Mouse (Mus musculus) embryonic facial prominence, embryonic 11.5 days (tissue): ENCODE measurements around the gene Abcg1. TPM values are rescaled to one million over a fixed set of nuclear protein-coding genes. Genes with fewer than 3 reads are reported as not detected.
A peak's percentile ranks its signal among the peaks of the same experiment; 100 is the strongest.

Experiments used
- ATAC-seq: fragments of 200-750 bp; cut with Nextera tagmentation; replicated peaks from 2 replicates; pipeline ENCODE4 v1.8.0; 2017; ENCODE audit warnings: low read depth; ENCODE audit not compliant: insufficient number of reproducible peaks, low FRiP score, low TSS enrichment
- DNase-seq: peaks from one replicate; pipeline ENCODE4 v3.0.0-alpha.2; 2015; ENCODE audit warnings: low spot score
- H3K27ac ChIP-seq: fragments of 300-500 bp; sonication (generic); replicated peaks from 2 replicates; pipeline ENCODE4 v1.5.1; 2014; ENCODE audit warnings: mild to moderate bottlenecking, low read depth, low read length, control low read depth
- H3K27me3 ChIP-seq: fragments of 300-500 bp; sonication (generic); 2 replicates; pipeline ENCODE4 v1.6.1; 2014; ENCODE audit warnings: mild to moderate bottlenecking, low read length, moderate library complexity, mixed read lengths; ENCODE audit not compliant: control insufficient read depth, insufficient read depth
- H3K36me3 ChIP-seq: fragments of 300-500 bp; sonication (generic); replicated peaks from 2 replicates; pipeline ENCODE4 v1.6.1; 2014; ENCODE audit warnings: low read depth, mild to moderate bottlenecking, low read length, moderate library complexity, mixed read lengths; ENCODE audit not compliant: control insufficient read depth, insufficient read depth
- H3K4me1 ChIP-seq: fragments of 300-500 bp; sonication (generic); 2 replicates; pipeline ENCODE4 v1.6.1; 2014; ENCODE audit warnings: low read length, mixed read lengths; ENCODE audit not compliant: control insufficient read depth, insufficient read depth
- H3K4me2 ChIP-seq: fragments of 300-500 bp; sonication (generic); 2 replicates; pipeline ENCODE4 v1.6.1; 2014; ENCODE audit warnings: low read depth, mild to moderate bottlenecking, control low read depth, low read length, moderate library complexity
- H3K4me3 ChIP-seq: fragments of 300-500 bp; sonication (generic); 2 replicates; pipeline ENCODE4 v1.5.1; 2014; ENCODE audit warnings: low read depth, low read length, control low read depth
- H3K9ac ChIP-seq: fragments of 300-500 bp; sonication (generic); replicated peaks from 2 replicates; pipeline ENCODE4 v1.6.1; 2014; ENCODE audit warnings: mild to moderate bottlenecking, control low read depth, low read length
- H3K9me3 ChIP-seq: fragments of 300-500 bp; sonication (generic); replicated peaks from 2 replicates; pipeline ENCODE4 v1.6.1; 2016; ENCODE audit warnings: mild to moderate bottlenecking, low read length, inconsistent platforms, mixed read lengths; ENCODE audit not compliant: control insufficient read depth
- WGBS: fragments of 180-500 bp; shearing (Covaris S2); extraction: QIAGEN DNeasy Blood & Tissue Kit; methylation state at CpG from one replicate; pipeline ENCODE4 v1.1.7; 2014; 5-methylcytosine and 5-hydroxymethylcytosine counted together
- polyA plus RNA-seq: library from polyadenylated mRNA; unstranded; fragments of >200 nt; fragmentation: Nextera tagmentation; extraction: Ambion mirVana; gene quantifications from 2 replicates; pipeline ENCODE4 v1.2.1, GENCODE M21; 2014

Gene Abcg1
- polyA plus RNA-seq, 1 experiment from 2014 or later: 11.7 TPM

DNA sequence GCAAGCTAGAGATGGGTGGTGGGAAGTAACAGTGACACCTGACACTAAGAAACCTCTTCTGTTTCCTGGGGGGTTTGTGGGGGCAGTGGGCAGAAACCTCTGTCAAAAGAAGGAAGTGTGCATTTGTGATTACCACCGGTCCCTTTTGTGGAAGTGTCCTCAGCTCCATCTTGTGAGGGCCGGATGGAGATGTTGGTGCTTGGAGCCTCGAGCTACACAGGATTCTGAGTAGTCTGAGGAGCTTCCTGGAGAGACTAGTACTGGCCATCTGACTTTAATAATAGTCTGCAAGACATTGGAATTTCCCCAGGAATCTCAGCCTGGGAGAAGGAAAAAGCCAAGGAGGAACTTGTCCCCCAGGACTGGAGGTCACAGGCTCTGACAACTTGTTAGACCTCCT, 17.2 kb downstream of the Abcg1 start:
- Histone ChIP-seq H3K36me3 (no peaks in the 10 kb centered on the region), H3K4me3 (no peak overlapping the region), H3K9ac (no peak overlapping the region), H3K9me3 (no peaks in the 10 kb centered on the region), H3K4me1 (peaks cover 12% of the 10 kb centered on the region), H3K27me3 (no peaks in the 10 kb centered on the region), H3K27ac (no peak overlapping the region), H3K4me2 (no peak overlapping the region)
- 23% methylated on average over 3 of the region's 3 CpGs for WGBS
- DNase-seq (peak; percentile 62), ATAC-seq (no peak)

DNA sequence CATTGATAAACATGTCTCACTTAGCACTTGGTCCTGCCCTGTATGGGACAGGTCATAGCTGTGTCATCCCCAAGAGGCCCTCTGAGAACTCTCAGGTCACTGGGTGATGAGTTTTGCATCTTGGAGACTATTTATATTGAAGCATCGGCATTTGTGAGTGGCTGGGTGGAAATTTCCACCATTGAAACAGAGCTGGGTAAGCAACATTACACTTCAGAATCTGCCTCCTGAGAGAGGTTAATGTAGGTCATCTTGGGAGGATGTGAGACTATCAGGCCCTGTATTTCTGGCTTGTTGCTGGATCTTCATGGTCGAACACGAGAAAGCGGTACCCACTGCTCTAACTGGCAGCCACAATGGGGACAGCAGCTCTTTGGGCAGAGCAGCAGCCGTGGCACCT, 18.0 kb downstream of the Abcg1 start:
- H3K9ac ChIP-seq: no peak overlapping the region
- H3K4me2 ChIP-seq: no peak overlapping the region
- H3K27ac ChIP-seq: no peak overlapping the region
- 84% methylated on average over 5 of the region's 5 CpGs for WGBS
- ATAC-seq (no peak), DNase-seq (no peak)
- H3K36me3 ChIP-seq: no peaks in the 10 kb centered on the region
- H3K4me1 ChIP-seq: peaks cover 12% of the 10 kb centered on the region
- no peaks in the 10 kb centered on the region for H3K9me3 ChIP-seq
- H3K27me3 ChIP-seq: no peaks in the 10 kb centered on the region
- H3K4me3 ChIP-seq: no peak overlapping the region

DNA sequence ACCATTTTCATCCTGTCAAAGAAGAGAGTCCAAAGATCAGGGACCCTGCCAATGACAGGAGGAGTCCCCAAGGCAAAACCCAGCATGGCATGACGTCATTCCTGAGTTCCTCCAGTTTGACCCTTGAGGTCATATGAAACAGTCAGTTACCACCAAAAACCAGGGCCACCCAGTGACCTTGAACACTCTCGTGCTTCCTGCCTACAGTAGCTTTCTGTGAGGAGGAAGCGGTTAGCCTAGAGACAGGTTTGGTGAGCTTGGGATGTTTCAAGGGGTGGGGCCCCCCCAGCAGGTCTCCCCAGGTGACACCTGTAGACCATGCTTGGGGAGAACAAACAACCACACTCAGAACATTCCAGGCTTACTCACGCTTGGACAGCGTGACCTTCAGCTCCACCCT, 20.1 kb downstream of the Abcg1 start:
- 62% methylated on average over 5 of the region's 5 CpGs for WGBS
- no peak overlapping the region for H3K9ac ChIP-seq
- H3K27ac ChIP-seq: no peak overlapping the region
- no peak overlapping the region for H3K4me2 ChIP-seq
- no peaks in the 10 kb centered on the region for H3K9me3 ChIP-seq
- H3K4me3 ChIP-seq: no peak overlapping the region
- DNase-seq: no peak
- H3K36me3 ChIP-seq: no peaks in the 10 kb centered on the region
- H3K4me1 ChIP-seq: peaks cover 12% of the 10 kb centered on the region
- H3K27me3 ChIP-seq: no peaks in the 10 kb centered on the region
- no peak for ATAC-seq

DNA sequence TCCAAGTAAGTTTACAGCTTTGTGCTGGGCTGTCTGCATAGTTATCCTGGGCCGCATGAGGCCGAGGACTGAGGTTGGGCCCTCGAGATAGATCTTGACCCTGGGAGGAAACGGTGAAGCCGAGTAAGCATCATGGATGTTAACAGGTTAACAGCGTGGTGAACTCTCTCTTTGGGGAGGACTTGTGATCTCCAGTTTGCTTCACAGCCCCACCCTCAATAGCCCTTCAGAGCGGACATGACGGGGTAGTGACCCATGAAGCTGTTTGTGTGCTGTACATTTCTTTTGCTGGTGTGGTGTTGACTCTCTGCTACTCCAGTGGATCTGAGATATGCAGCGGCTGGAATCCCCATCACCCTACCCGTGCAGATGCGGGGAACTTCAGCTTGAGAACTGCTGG, 21.1 kb downstream of the Abcg1 start:
- no peak overlapping the region for H3K4me3 ChIP-seq
- ATAC-seq (no peak), DNase-seq (no peak)
- peaks cover 9% of the 10 kb centered on the region; the same call in 1 of the 2 replicates for H3K4me1 ChIP-seq
- 83% methylated on average over 11 of the region's 11 CpGs for WGBS
- H3K9ac ChIP-seq: no peak overlapping the region
- no peak overlapping the region for H3K27ac ChIP-seq
- H3K9me3 ChIP-seq: no peaks in the 10 kb centered on the region
- H3K27me3 ChIP-seq: no peaks in the 10 kb centered on the region
- H3K36me3 ChIP-seq: no peaks in the 10 kb centered on the region
- no peak overlapping the region for H3K4me2 ChIP-seq

DNA sequence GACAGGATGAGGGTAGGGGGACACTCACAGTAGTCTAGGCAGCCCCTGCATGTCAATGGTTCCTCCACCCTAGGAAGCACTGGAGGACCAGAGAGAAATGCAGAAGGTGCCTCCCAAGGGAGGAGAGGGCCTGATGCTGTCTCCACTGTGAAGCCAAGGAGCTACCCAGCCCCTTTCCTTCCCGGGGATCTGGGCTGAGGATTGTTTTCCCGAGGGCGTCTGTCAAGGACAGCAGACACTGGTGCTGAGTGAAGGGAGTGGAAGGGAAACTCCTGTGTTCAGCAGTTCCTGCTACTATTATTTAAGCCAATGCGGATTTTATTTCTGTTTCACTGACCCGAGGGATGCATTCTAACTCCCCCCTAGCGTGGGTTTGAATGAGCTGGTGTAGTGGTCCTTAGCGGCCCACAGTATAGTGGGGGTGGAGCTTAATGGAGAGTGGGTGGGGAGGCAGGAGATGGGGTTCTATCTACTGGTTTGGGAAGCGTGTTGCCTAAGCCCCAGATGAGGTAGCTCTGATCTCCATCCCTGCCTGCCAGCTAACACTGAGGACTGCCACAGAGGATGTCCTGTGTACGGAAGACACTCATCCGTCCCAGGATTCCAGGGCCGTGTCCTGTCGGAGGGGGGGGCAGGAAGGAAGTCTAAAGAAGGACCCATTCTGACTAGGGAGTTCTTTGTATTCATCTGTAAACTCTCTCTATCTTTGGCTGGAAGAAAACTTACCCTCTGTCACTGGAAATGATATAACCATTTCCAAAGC, 21.8 kb downstream of the Abcg1 start:
- Histone ChIP-seq H3K9ac (no peak overlapping the region), H3K27me3 (no peaks in the 10 kb centered on the region)
- WGBS: 48% methylated on average over 12 of the region's 12 CpGs

DNA sequence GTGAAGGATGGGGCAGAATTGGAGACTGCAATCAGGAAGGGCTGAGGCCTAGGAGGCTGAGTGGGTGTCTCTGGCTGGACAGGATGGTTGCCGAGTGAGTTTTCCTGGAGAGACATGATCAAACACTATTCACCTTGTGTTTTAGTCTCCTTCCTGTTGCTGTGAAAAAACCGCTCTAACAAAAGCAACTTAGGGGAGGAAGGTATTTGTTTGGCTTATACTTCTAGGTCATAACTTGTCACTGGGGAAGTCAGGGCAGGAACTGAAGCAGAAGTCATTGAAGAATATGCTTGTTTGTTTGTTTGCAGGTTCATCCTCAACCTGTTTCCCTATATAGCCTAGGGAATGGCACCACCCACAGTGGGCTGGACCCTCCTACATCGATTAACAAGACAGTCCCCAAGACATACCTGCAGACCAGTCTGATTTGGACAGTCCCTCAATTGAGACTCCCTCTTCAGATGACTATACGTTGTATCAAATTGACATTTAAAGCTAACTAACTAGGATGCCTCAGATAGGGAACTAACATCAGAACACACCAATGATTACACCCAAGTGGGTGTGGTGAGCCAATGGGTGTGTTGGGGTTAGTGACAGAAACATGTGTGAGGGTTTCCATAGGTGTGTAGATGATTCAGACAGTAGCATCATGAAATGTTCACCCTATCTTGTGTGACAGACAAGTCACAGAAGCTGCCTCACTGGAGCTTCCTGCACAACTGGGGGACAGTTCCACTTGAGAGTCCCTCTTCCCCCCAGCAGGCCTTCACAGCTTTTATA, 25.0 kb downstream of the Abcg1 start:
- WGBS: 87% methylated on average over 4 of the region's 4 CpGs
- Histone ChIP-seq H3K4me2 (no peak overlapping the region), H3K36me3 (no peaks in the 10 kb centered on the region), H3K4me1 (no peaks in the 10 kb centered on the region), H3K27me3 (no peaks in the 10 kb centered on the region), H3K4me3 (no peak overlapping the region), H3K9me3 (no peaks in the 10 kb centered on the region), H3K27ac (no peak overlapping the region), H3K9ac (no peak overlapping the region)
- ATAC-seq (no peak), DNase-seq (no peak)

More for the DNA sequence above, 21.8 kb downstream of the Abcg1 start:
- H3K9me3 ChIP-seq: no peaks in the 10 kb centered on the region
- no peak overlapping the region for H3K4me3 ChIP-seq
- H3K27ac ChIP-seq: no peak overlapping the region
- ATAC-seq: 0 out of 2 replicates have a peak, but pooled peaks have one; percentile 52
- no peaks in the 10 kb centered on the region for H3K36me3 ChIP-seq
- no peak for DNase-seq
- H3K4me1 ChIP-seq: peaks cover 5% of the 10 kb centered on the region; the same call in 1 of the 2 replicates
- H3K4me2 ChIP-seq: no peak overlapping the region; the same call in 1 of the 2 replicates

DNA sequence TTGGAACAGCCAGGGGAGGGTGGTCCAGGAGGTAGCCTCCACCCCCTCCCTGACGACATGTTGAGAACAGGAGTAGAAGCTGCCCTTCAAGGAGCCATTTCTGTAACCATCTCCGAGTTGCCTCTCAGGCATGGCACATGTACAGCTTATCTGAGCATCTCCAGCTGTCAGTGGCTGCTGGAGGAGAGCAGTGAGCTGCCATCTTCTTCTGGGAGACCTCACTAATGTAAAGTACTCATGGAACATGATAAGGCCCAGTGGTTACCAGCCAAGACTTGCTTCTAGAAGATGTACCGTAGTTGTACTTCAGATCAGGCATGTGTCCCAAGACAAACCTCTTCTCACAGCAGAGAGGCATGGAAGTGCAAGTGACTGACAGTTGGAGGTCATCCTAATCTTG, 28.0 kb downstream of the Abcg1 start:
- no peak overlapping the region for H3K27ac ChIP-seq
- H3K4me1 ChIP-seq: no peaks in the 10 kb centered on the region
- no peak overlapping the region for H3K4me3 ChIP-seq
- no peak overlapping the region for H3K4me2 ChIP-seq
- no peaks in the 10 kb centered on the region for H3K36me3 ChIP-seq
- DNase-seq: no peak
- WGBS: 94% methylated on average over 3 of the region's 3 CpGs
- no peak for ATAC-seq
- no peaks in the 10 kb centered on the region for H3K9me3 ChIP-seq
- no peak overlapping the region for H3K9ac ChIP-seq
- H3K27me3 ChIP-seq: no peaks in the 10 kb centered on the region

DNA sequence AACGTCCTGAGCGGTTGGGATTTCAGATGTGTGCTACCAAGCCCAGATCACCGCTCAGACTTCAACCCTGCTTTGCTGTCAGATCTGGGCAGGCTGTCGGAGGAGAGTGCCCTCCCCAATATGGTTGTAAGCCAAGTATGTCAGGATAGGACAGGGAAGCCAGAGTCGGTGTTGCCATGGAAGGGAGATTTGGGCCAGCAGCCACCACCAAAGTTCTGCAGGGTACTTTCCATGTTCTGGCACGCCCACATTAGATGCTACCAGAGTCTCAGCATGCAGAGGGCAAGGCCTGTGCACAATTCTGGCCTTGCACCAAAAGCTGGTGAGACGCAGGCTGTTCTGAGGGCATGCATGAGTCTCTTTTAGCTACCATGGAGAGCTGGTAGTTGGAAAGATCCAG, 28.7 kb downstream of the Abcg1 start:
- WGBS: 91% methylated on average over 7 of the region's 7 CpGs
- no peak for DNase-seq
- no peak for ATAC-seq
- Histone ChIP-seq H3K36me3 (no peaks in the 10 kb centered on the region), H3K9me3 (no peaks in the 10 kb centered on the region), H3K4me1 (no peaks in the 10 kb centered on the region), H3K27me3 (no peaks in the 10 kb centered on the region), H3K4me3 (no peak overlapping the region), H3K4me2 (no peak overlapping the region), H3K27ac (no peak overlapping the region), H3K9ac (no peak overlapping the region)
